Mouse (Mus musculus) kidney, embryonic 15.5 days (tissue): ENCODE results near the gene Ephx1. TPM values are rescaled to one million over a fixed set of nuclear protein-coding genes. Genes with fewer than 3 reads are reported as not detected.

ENCODE experiments used
- ATAC-seq: fragments of 200-750 bp; cut with Nextera tagmentation; replicated peaks from 2 replicates; pipeline ENCODE4 v1.8.0; 2017; ENCODE audit warnings: moderate TSS enrichment; ENCODE audit not compliant: low FRiP score
- H3K27ac ChIP-seq: fragments of 300-500 bp; sonication (generic); 2 replicates; pipeline ENCODE4 v1.5.1; 2015; ENCODE audit warnings: mild to moderate bottlenecking, inconsistent platforms
- H3K27me3 ChIP-seq: fragments of 300-500 bp; sonication (generic); 2 replicates; pipeline ENCODE4 v1.6.1; 2015; ENCODE audit warnings: inconsistent platforms
- H3K36me3 ChIP-seq: fragments of 300-500 bp; sonication (generic); 2 replicates; pipeline ENCODE4 v1.6.1; 2015; ENCODE audit warnings: inconsistent platforms
- H3K4me1 ChIP-seq: fragments of 300-500 bp; sonication (generic); 2 replicates; pipeline ENCODE4 v1.6.1; 2015; ENCODE audit warnings: inconsistent platforms
- H3K4me2 ChIP-seq: fragments of 300-500 bp; sonication (generic); 2 replicates; pipeline ENCODE4 v1.6.1; 2015; ENCODE audit warnings: moderate library complexity, mild to moderate bottlenecking, inconsistent platforms
- H3K4me3 ChIP-seq: fragments of 300-500 bp; sonication (generic); replicated peaks from 2 replicates; pipeline ENCODE4 v1.5.1; 2015; ENCODE audit warnings: mild to moderate bottlenecking, inconsistent platforms
- H3K9ac ChIP-seq: fragments of 300-500 bp; sonication (generic); 2 replicates; pipeline ENCODE4 v1.6.1; 2015; ENCODE audit warnings: mild to moderate bottlenecking, inconsistent platforms
- H3K9me3 ChIP-seq: fragments of 300-500 bp; sonication (generic); replicated peaks from 2 replicates; pipeline ENCODE4 v1.6.1; 2016; ENCODE audit warnings: inconsistent platforms
- WGBS: fragments of 180-500 bp; shearing (Covaris S2); methylation state at CpG from one replicate; pipeline ENCODE4 v1.1.7; 2015; ENCODE audit warnings: mixed read lengths; 5-methylcytosine and 5-hydroxymethylcytosine counted together
- polyA plus RNA-seq: library from polyadenylated mRNA; unstranded; fragments of >200 nt; fragmentation: Nextera tagmentation; extraction: Ambion mirVana; gene quantifications from 2 replicates; pipeline ENCODE4 v1.2.1, GENCODE M21; 2015

Ephx1 gene
- polyA plus RNA-seq, 1 experiment from 2014 or later, result 5.8 TPM

- ATAC-seq, result no peak
- no peak overlapping the region for H3K4me2 ChIP-seq
- no peak overlapping the region for H3K27ac ChIP-seq
- H3K27me3 ChIP-seq, result no peaks in the 10 kb centered on the region
- no peaks in the 10 kb centered on the region for H3K9me3 ChIP-seq
- H3K4me1 ChIP-seq, result 0 out of 2 replicates have a peak, but pooled peaks cover 3% of the 10 kb centered on the region
- 79% methylated on average over 3 of the region's 3 CpGs for WGBS
- H3K36me3 ChIP-seq, result peaks cover 42% of the 10 kb centered on the region
- no peak overlapping the region for H3K4me3 ChIP-seq
- H3K9ac ChIP-seq, result no peak overlapping the region
These were observed 54.9 kb downstream of the Ephx1 start for GRCm38 (mm10) chr1:180965786-180966185.

GRCm38 (mm10) chr1:180958797-180959196 is 61.9 kb downstream of the Ephx1 start:
- no peaks in the 10 kb centered on the region for H3K9me3 ChIP-seq
- H3K4me2 ChIP-seq, result no peak overlapping the region
- H3K27me3 ChIP-seq, result no peaks in the 10 kb centered on the region
- H3K9ac ChIP-seq, result no peak overlapping the region
- ATAC-seq, result no peak
- H3K36me3 ChIP-seq, result peaks cover 41% of the 10 kb centered on the region
- no peak overlapping the region for H3K27ac ChIP-seq
- 0 out of 2 replicates have a peak, but pooled peaks cover 4% of the 10 kb centered on the region for H3K4me1 ChIP-seq
- H3K4me3 ChIP-seq, result no peak overlapping the region
- WGBS, result 65% methylated on average over 3 of the region's 3 CpGs

- no peak overlapping the region for H3K4me3 ChIP-seq
- H3K9ac ChIP-seq, result no peak overlapping the region
- peaks cover 33% of the 10 kb centered on the region for H3K36me3 ChIP-seq
- no peak for ATAC-seq
- H3K27ac ChIP-seq, result no peak overlapping the region
- no peaks in the 10 kb centered on the region for H3K27me3 ChIP-seq
- H3K9me3 ChIP-seq, result no peaks in the 10 kb centered on the region
- H3K4me1 ChIP-seq, result 0 out of 2 replicates have a peak, but pooled peaks cover 4% of the 10 kb centered on the region
- WGBS, result 88% methylated on average over 3 of the region's 3 CpGs
- H3K4me2 ChIP-seq, result no peak overlapping the region
These were observed 62.7 kb downstream of the Ephx1 start for GRCm38 (mm10) chr1:180957989-180958388.

GRCm38 (mm10) chr1:180956973-180957381 is 63.7 kb downstream of the Ephx1 start:
- H3K36me3 ChIP-seq, result peaks cover 28% of the 10 kb centered on the region
- H3K27me3 ChIP-seq, result no peaks in the 10 kb centered on the region
- H3K27ac ChIP-seq, result no peak overlapping the region
- H3K9me3 ChIP-seq, result no peaks in the 10 kb centered on the region
- 83% methylated on average over 8 of the region's 8 CpGs for WGBS
- H3K4me3 ChIP-seq, result no peak overlapping the region
- H3K9ac ChIP-seq, result no peak overlapping the region
- H3K4me2 ChIP-seq, result no peak overlapping the region
- 0 out of 2 replicates have a peak, but pooled peaks cover 9% of the 10 kb centered on the region for H3K4me1 ChIP-seq
- peak; percentile 68 for ATAC-seq

GRCm38 (mm10) chr1:180956401-180956800 is 64.3 kb downstream of the Ephx1 start:
- Histone ChIP-seq H3K27me3 (no peaks in the 10 kb centered on the region), H3K9me3 (no peaks in the 10 kb centered on the region), H3K4me1 (0 out of 2 replicates have a peak, but pooled peaks cover 9% of the 10 kb centered on the region), H3K9ac (no peak overlapping the region), H3K4me3 (no peak overlapping the region), H3K36me3 (peaks cover 25% of the 10 kb centered on the region), H3K27ac (no peak overlapping the region), H3K4me2 (no peak overlapping the region)
- WGBS, result 90% methylated on average over 8 of the region's 8 CpGs
- ATAC-seq, result no peak

- Histone ChIP-seq H3K27me3 (no peaks in the 10 kb centered on the region), H3K4me3 (no peak overlapping the region), H3K9me3 (no peaks in the 10 kb centered on the region), H3K9ac (no peak overlapping the region), H3K4me2 (no peak overlapping the region), H3K4me1 (peaks cover 12% of the 10 kb centered on the region; the same call in 1 of the 2 replicates), H3K36me3 (peaks cover 24% of the 10 kb centered on the region; the same call in 1 of the 2 replicates), H3K27ac (no peak overlapping the region)
- 92% methylated on average over 5 of the region's 5 CpGs for WGBS
- ATAC-seq, result no peak
These were observed 67.9 kb downstream of the Ephx1 start for GRCm38 (mm10) chr1:180952808-180953207.

- ATAC-seq, result no peak; the same call in 1 of the 2 replicates
- Histone ChIP-seq H3K4me3 (no peak overlapping the region), H3K27me3 (no peaks in the 10 kb centered on the region), H3K9ac (no peak overlapping the region), H3K4me2 (no peak overlapping the region), H3K27ac (0 out of 2 replicates have a peak overlapping the region, but pooled peaks have one; percentile 3), H3K4me1 (peaks cover 12% of the 10 kb centered on the region; the same call in 1 of the 2 replicates), H3K9me3 (no peaks in the 10 kb centered on the region), H3K36me3 (peaks cover 28% of the 10 kb centered on the region; the same call in 1 of the 2 replicates)
- WGBS, result 53% methylated on average over 6 of the region's 6 CpGs
These were observed 68.5 kb downstream of the Ephx1 start for GRCm38 (mm10) chr1:180952085-180952746.

GRCm38 (mm10) chr1:180946448-180946847 is 74.3 kb downstream of the Ephx1 start:
- H3K4me1 ChIP-seq, result peaks cover 48% of the 10 kb centered on the region
- no peak overlapping the region for H3K9ac ChIP-seq
- peaks cover 15% of the 10 kb centered on the region; the same call in 1 of the 2 replicates for H3K36me3 ChIP-seq

GRCm38 (mm10) chr1:180945001-180945980 is 75.4 kb downstream of the Ephx1 start:
- Histone ChIP-seq H3K4me1 (peaks cover 54% of the 10 kb centered on the region), H3K9ac (no peak overlapping the region), H3K4me3 (peak overlapping the region; percentile 23), H3K9me3 (no peaks in the 10 kb centered on the region), H3K27me3 (peaks cover 22% of the 10 kb centered on the region), H3K27ac (peak overlapping the region; percentile 72), H3K36me3 (peaks cover 12% of the 10 kb centered on the region; the same call in 1 of the 2 replicates), H3K4me2 (peak overlapping the region; percentile 53)
- peak; percentile 72 for ATAC-seq
- WGBS, result 31% methylated on average over 20 of the region's 20 CpGs

More at GRCm38 (mm10) chr1:180946448-180946847, 74.3 kb downstream of the Ephx1 start:
- peak overlapping the region; percentile 53; the same call in 1 of the 2 replicates for H3K4me2 ChIP-seq
- peaks cover 12% of the 10 kb centered on the region for H3K27me3 ChIP-seq
- no peak for ATAC-seq
- H3K4me3 ChIP-seq, result no peak overlapping the region
- no peaks in the 10 kb centered on the region for H3K9me3 ChIP-seq
- peak overlapping the region; percentile 72; the same call in 1 of the 2 replicates for H3K27ac ChIP-seq
- WGBS, result 82% methylated on average over 6 of the region's 6 CpGs

- H3K36me3 ChIP-seq, result peaks cover 12% of the 10 kb centered on the region; the same call in 1 of the 2 replicates
- no peak overlapping the region for H3K4me3 ChIP-seq
- peak overlapping the region; percentile 53 for H3K4me2 ChIP-seq
- peaks cover 22% of the 10 kb centered on the region for H3K27me3 ChIP-seq
- H3K9me3 ChIP-seq, result no peaks in the 10 kb centered on the region
- ATAC-seq, result no peak
- H3K9ac ChIP-seq, result no peak overlapping the region
- peaks cover 54% of the 10 kb centered on the region for H3K4me1 ChIP-seq
- 84% methylated on average over 4 of the region's 4 CpGs for WGBS
- H3K27ac ChIP-seq, result peak overlapping the region; percentile 72
These were observed 76.2 kb downstream of the Ephx1 start for GRCm38 (mm10) chr1:180944553-180944952.

- no peak overlapping the region for H3K9ac ChIP-seq
- 73% methylated on average over 1 of the region's 1 CpGs for WGBS
- H3K36me3 ChIP-seq, result peaks cover 12% of the 10 kb centered on the region; the same call in 1 of the 2 replicates
- no peak overlapping the region for H3K4me3 ChIP-seq
- peaks cover 51% of the 10 kb centered on the region for H3K4me1 ChIP-seq
- 0 out of 2 replicates have a peak overlapping the region, but pooled peaks have one; percentile 95 for H3K4me2 ChIP-seq
- ATAC-seq, result no peak
- no peak overlapping the region for H3K27ac ChIP-seq
- H3K27me3 ChIP-seq, result peaks cover 22% of the 10 kb centered on the region
- no peaks in the 10 kb centered on the region for H3K9me3 ChIP-seq
These were observed 76.8 kb downstream of the Ephx1 start for GRCm38 (mm10) chr1:180943896-180944295.
